Comparison of ENCODE assay signal across 10 mouse cellular contexts in genomic region chr6:67159224-67159623, GRCm38 (mm10).
DNase-seq lines count a peak whose midpoint lies in the region; ATAC-seq and TF ChIP-seq lines count a peak whose summit lies in the region.
"Had no signal": no experiment of that assay in that cellular context is flagged by ENCODE, and none has a peak within 500 bp of the region (broad histone marks: within the 10 kb centered on the region; RNA-seq: fewer than 3 reads in every experiment).

No protein-coding gene starts in this region.

- H3K79me2 ChIP-seq in MEL (ENCODE audit: control insufficient read depth, insufficient read depth, low read length, poor library complexity), result no peaks in the 10 kb centered on the region

- no peak overlapping the region for H3K4me3 ChIP-seq in heart, embryonic 13.5 days
- H3K4me3 ChIP-seq in heart, embryonic 12.5 days, result no peak overlapping the region
- H3K4me3 ChIP-seq in MEL (ENCODE audit: control insufficient read depth in 1 of 2, insufficient read depth in 1 of 2, low read depth in 2 of 2, low read length in 2 of 2), result peak overlapping the region; percentile 23 to 57; a peak in 3 of 4 replicates
- H3K4me3 ChIP-seq in hindbrain, embryonic 15.5 days, result no peak overlapping the region
- no peak overlapping the region for H3K4me3 ChIP-seq in midbrain, embryonic 13.5 days (replicated peaks)
- H3K4me3 ChIP-seq: embryonic facial prominence, embryonic 13.5 days had no signal

- H3K4me1 ChIP-seq in heart, embryonic 13.5 days, result peaks cover 11% of the 10 kb centered on the region
- H3K4me1 ChIP-seq in heart, embryonic 12.5 days (replicated peaks), result 0 out of 2 replicates have a peak, but pooled peaks cover 3% of the 10 kb centered on the region
- peaks cover 14 to 21% of the 10 kb centered on the region in 2 experiments for H3K4me1 ChIP-seq in MEL (ENCODE audit: control insufficient read depth in 1 of 2, insufficient read depth in 2 of 2, low read length in 2 of 2)
- H3K4me1 ChIP-seq in hindbrain, embryonic 15.5 days (replicated peaks), result no peaks in the 10 kb centered on the region
- H3K4me1 ChIP-seq in midbrain, embryonic 13.5 days (replicated peaks), result no peaks in the 10 kb centered on the region
- H3K4me1 ChIP-seq: embryonic facial prominence, embryonic 13.5 days had no signal

- H3K9me3 ChIP-seq in heart, embryonic 13.5 days, result no peaks in the 10 kb centered on the region
- no peaks in the 10 kb centered on the region for H3K9me3 ChIP-seq in heart, embryonic 12.5 days (replicated peaks)
- no peaks in the 10 kb centered on the region for H3K9me3 ChIP-seq in MEL (replicated peaks; ENCODE audit: insufficient read depth, low read length)
- H3K9me3 ChIP-seq in hindbrain, embryonic 15.5 days, result no peaks in the 10 kb centered on the region
- no peaks in the 10 kb centered on the region for H3K9me3 ChIP-seq in midbrain, embryonic 13.5 days
- H3K9me3 ChIP-seq: embryonic facial prominence, embryonic 13.5 days; G1E had no signal

- ATAC-seq in heart, embryonic 13.5 days (ENCODE audit: extremely low read depth, insufficient number of reproducible peaks, low FRiP score, low TSS enrichment), result no peak
- no peak for ATAC-seq in heart, embryonic 12.5 days (ENCODE audit: insufficient number of reproducible peaks, low FRiP score)
- no peak for ATAC-seq in hindbrain, embryonic 15.5 days (ENCODE audit: low FRiP score, low read depth)
- ATAC-seq in midbrain, embryonic 13.5 days, result peak; percentile 28; the same call in 1 of the 2 replicates

- H3K27ac ChIP-seq in heart, embryonic 13.5 days (replicated peaks), result no peak overlapping the region
- no peak overlapping the region for H3K27ac ChIP-seq in heart, embryonic 12.5 days (ENCODE audit: poor library complexity, severe bottlenecking)
- H3K27ac ChIP-seq in MEL (ENCODE audit: control insufficient read depth, low read depth, low read length), result 0 out of 2 replicates have a peak overlapping the region, but pooled peaks have one; percentile 20
- no peak overlapping the region for H3K27ac ChIP-seq in hindbrain, embryonic 15.5 days (replicated peaks)
- no peak overlapping the region for H3K27ac ChIP-seq in midbrain, embryonic 13.5 days
- H3K27ac ChIP-seq: embryonic facial prominence, embryonic 13.5 days; kidney, postnatal 0 days had no signal

- no peak for DNase-seq in MEL (ENCODE audit: low read depth, low spot score)
- no peak for DNase-seq in kidney, adult 18-20 months
- no peak for DNase-seq in spleen, postnatal 36 days (ENCODE audit: low spot score in 2 of 2)

- TF ChIP-seq RAD21 in MEL (IDR thresholded peaks at IDR 0.05; ENCODE audit: low read depth, low read length), result no peak

- TF ChIP-seq CTCF in MEL (IDR thresholded peaks at IDR 0.05 in 2 of 3, conservative IDR thresholded peaks at IDR 0.05 in 1 of 3; ENCODE audit: control insufficient read depth in 1 of 3, insufficient read depth in 1 of 3, low read depth in 2 of 3, low read length in 3 of 3, poor library complexity in 1 of 3, severe bottlenecking in 1 of 3), result no peak

- no peaks in the 10 kb centered on the region for H3K36me3 ChIP-seq in heart, embryonic 13.5 days
- H3K36me3 ChIP-seq in heart, embryonic 12.5 days, result no peaks in the 10 kb centered on the region
- H3K36me3 ChIP-seq in MEL (ENCODE audit: control insufficient read depth in 1 of 2, insufficient read depth in 2 of 2, low read length in 2 of 2), result peaks cover 0 to 25% of the 10 kb centered on the region in 2 experiments; a peak in 2 of 4 replicates
- H3K36me3 ChIP-seq in hindbrain, embryonic 15.5 days, result no peaks in the 10 kb centered on the region
- no peaks in the 10 kb centered on the region for H3K36me3 ChIP-seq in midbrain, embryonic 13.5 days
- H3K36me3 ChIP-seq: embryonic facial prominence, embryonic 13.5 days; G1E had no signal

- H3K4me2 ChIP-seq in heart, embryonic 13.5 days, result 0 out of 2 replicates have a peak overlapping the region, but pooled peaks have one; percentile 37
- H3K4me2 ChIP-seq in heart, embryonic 12.5 days, result no peak overlapping the region
- peak overlapping the region; percentile 46 for H3K4me2 ChIP-seq in hindbrain, embryonic 15.5 days
- H3K4me2 ChIP-seq in midbrain, embryonic 13.5 days (replicated peaks), result 0 out of 2 replicates have a peak overlapping the region, but pooled peaks have one; percentile 20

- no peak overlapping the region for H3K9ac ChIP-seq in heart, embryonic 13.5 days
- H3K9ac ChIP-seq in heart, embryonic 12.5 days, result no peak overlapping the region
- H3K9ac ChIP-seq in MEL (ENCODE audit: control insufficient read depth, low read depth, low read length, poor library complexity, severe bottlenecking), result peak overlapping the region; percentile 42
- H3K9ac ChIP-seq in hindbrain, embryonic 15.5 days, result 0 out of 2 replicates have a peak overlapping the region, but pooled peaks have one; percentile 27
- no peak overlapping the region for H3K9ac ChIP-seq in midbrain, embryonic 13.5 days (replicated peaks)
- H3K9ac ChIP-seq: embryonic facial prominence, embryonic 13.5 days had no signal

- TF ChIP-seq POLR2A in MEL (IDR thresholded peaks at IDR 0.05; ENCODE audit: control insufficient read depth in 1 of 2, insufficient read depth in 1 of 2, low read depth in 1 of 2, low read length in 2 of 2, poor library complexity in 1 of 2), result no peak

- no peak for TF ChIP-seq EP300 in MEL (IDR thresholded peaks at IDR 0.05; ENCODE audit: low read depth in 1 of 2, low read length in 2 of 2)

- 0 out of 2 replicates have a peak, but pooled peaks cover 3% of the 10 kb centered on the region for H3K27me3 ChIP-seq in heart, embryonic 13.5 days (replicated peaks)
- no peaks in the 10 kb centered on the region for H3K27me3 ChIP-seq in heart, embryonic 12.5 days (replicated peaks)
- no peaks in the 10 kb centered on the region for H3K27me3 ChIP-seq in MEL (ENCODE audit: control insufficient read depth in 1 of 2, insufficient read depth in 2 of 2, low read length in 2 of 2)
- H3K27me3 ChIP-seq in hindbrain, embryonic 15.5 days, result no peaks in the 10 kb centered on the region
- H3K27me3 ChIP-seq in midbrain, embryonic 13.5 days, result no peaks in the 10 kb centered on the region
- H3K27me3 ChIP-seq: embryonic facial prominence, embryonic 13.5 days had no signal

- WGBS in heart, embryonic 13.5 days, result 9% methylated on average over 2 of the region's 2 CpGs
- WGBS in heart, embryonic 12.5 days, result 18% methylated on average over 2 of the region's 2 CpGs
- WGBS in hindbrain, embryonic 15.5 days, result 18% methylated on average over 2 of the region's 2 CpGs
- WGBS in midbrain, embryonic 13.5 days, result 10% methylated on average over 2 of the region's 2 CpGs

TF ChIP-seq in MEL, 35 proteins besides CTCF, POLR2A, EP300 and RAD21:
- TF ChIP-seq ELF1 (IDR thresholded peaks at IDR 0.05; ENCODE audit: low read depth, low read length) (no peak), SMC3 (IDR thresholded peaks at IDR 0.05; ENCODE audit: low read depth, low read length) (no peak), MXI1 (IDR thresholded peaks at IDR 0.05; ENCODE audit: low read depth, low read length) (peak; percentile 31; the same call in 1 of the 2 replicates), E2F4 (IDR thresholded peaks at IDR 0.05; ENCODE audit: borderline replicate concordance, low read depth, low read length) (no peak), MYB (IDR thresholded peaks at IDR 0.05; ENCODE audit: low read depth, low read length) (no peak)

Comparison
In these comparisons a context has a peak if more than half of its experiments do, and no peak if none do; other contexts are left out.
1. H3K4me3 ChIP-seq: peak in MEL (2 of 2); none in heart, embryonic 13.5 days (single experiment), heart, embryonic 12.5 days (single experiment), hindbrain, embryonic 15.5 days (single experiment) and midbrain, embryonic 13.5 days (single experiment).
2. H3K9ac ChIP-seq: peak in MEL (single experiment) and hindbrain, embryonic 15.5 days (single experiment); none in heart, embryonic 13.5 days (single experiment), heart, embryonic 12.5 days (single experiment) and midbrain, embryonic 13.5 days (single experiment).